Mouse (Mus musculus) lung, postnatal 4 days (tissue): Measurements from ENCODE around the gene Polr2l.
A peak's percentile ranks its signal among the peaks of the same experiment; 100 is the strongest.

Experiments used
- DNase-seq, 2 experiments: peaks; one replicate each; pipeline ENCODE4 v3.0.0; 2021

Polr2l gene

GRCm38 (mm10) chr7:141431434-141432185 is 43.3 kb downstream of the Polr2l start:
- DNase-seq: no peak

- DNase-seq: no peak
Observed at GRCm38 (mm10) chr7:141430585-141431240, 44.2 kb downstream of the Polr2l start.

GRCm38 (mm10) chr7:141429840-141430584 is 44.9 kb downstream of the Polr2l start:
- no peak for DNase-seq

GRCm38 (mm10) chr7:141429310-141429709 is 45.6 kb downstream of the Polr2l start, which contains the start of gene Cend1:
Gene Cend1, minus strand, starts transcription at chr7:141429491.
- peak; percentile 44 to 56 for DNase-seq

- DNase-seq: no peak
Observed at GRCm38 (mm10) chr7:141428701-141429100, 46.2 kb downstream of the Polr2l start.

GRCm38 (mm10) chr7:141426948-141427730 is 47.8 kb downstream of the Polr2l start:
- no peak for DNase-seq

GRCm38 (mm10) chr7:141423811-141424210 is 51.1 kb downstream of the Polr2l start:
- no peak for DNase-seq
